Comparison of ENCODE assay signal across 12 mouse cellular contexts in the genomic region with DNA sequence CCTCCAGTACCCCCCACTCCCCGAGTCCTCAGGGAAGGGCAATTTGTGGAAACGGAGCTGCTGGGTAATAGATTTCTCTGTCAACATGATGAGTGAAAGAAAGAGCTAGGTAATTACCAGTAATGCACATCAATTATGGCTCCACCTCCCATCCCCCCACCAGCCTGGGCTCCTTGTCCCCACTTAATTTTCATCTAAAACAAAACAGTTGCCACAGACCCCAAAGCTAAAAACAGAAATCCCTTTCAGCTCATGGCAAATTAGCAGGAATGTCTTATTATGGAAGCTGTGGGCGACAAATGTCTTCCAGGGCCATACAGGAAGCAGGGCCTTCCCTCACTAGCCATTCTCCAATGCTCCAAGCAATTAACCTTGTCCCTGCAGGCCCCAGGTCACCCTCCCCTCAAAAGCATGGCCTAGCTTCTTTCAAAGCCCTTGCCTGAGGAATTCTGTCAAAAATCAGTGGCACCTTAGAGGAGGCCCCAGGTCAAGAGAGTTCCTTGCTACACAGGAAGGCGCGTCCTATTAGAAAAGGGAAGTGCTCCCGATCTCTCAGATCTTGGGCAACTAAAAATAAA.
DNase-seq lines count a peak whose midpoint lies in the region; ATAC-seq and TF ChIP-seq lines count a peak whose summit lies in the region.
"Had no signal": no experiment of that assay in that cellular context is flagged by ENCODE, and none has a peak within 500 bp of the region (broad histone marks: within the 10 kb centered on the region; RNA-seq: fewer than 3 reads in every experiment).

No protein-coding gene starts in this region.

- peak; percentile 56 for ATAC-seq in lung, embryonic 16.5 days (ENCODE audit: low read depth)
- ATAC-seq in embryonic facial prominence, embryonic 11.5 days (replicated peaks; ENCODE audit: insufficient number of reproducible peaks, low FRiP score, low TSS enrichment, low read depth): no peak
- ATAC-seq in granulocyte monocyte progenitor cell, adult 5-6 weeks (replicated peaks; ENCODE audit: poor library complexity, severe bottlenecking): peak; percentile 55; the same call in 1 of the 2 replicates
- no peak for ATAC-seq in liver, postnatal 0 days
- ATAC-seq in midbrain, postnatal 0 days (ENCODE audit: low FRiP score): no peak
- ATAC-seq: hindbrain, postnatal 0 days had no signal

- WGBS in lung, embryonic 16.5 days: 40% methylated on average over 6 of the region's 6 CpGs
- 19% methylated on average over 6 of the region's 6 CpGs for WGBS in embryonic facial prominence, embryonic 11.5 days
- WGBS in liver, postnatal 0 days (ENCODE audit: insufficient replicate concordance): 47% methylated on average over 6 of the region's 6 CpGs
- 81% methylated on average over 6 of the region's 6 CpGs for WGBS in midbrain, postnatal 0 days

- TF ChIP-seq EP300 in liver, postnatal 0 days (IDR thresholded peaks at IDR 0.05; ENCODE audit: low read depth): no peak

- TF ChIP-seq CTCF in liver, postnatal 0 days (IDR thresholded peaks at IDR 0.05; ENCODE audit: low read depth): no peak
- no peak for TF ChIP-seq CTCF in midbrain, postnatal 0 days (IDR thresholded peaks at IDR 0.05)

- no peak overlapping the region for H3K27ac ChIP-seq in lung, embryonic 16.5 days (ENCODE audit: low read length)
- H3K27ac ChIP-seq in embryonic facial prominence, embryonic 11.5 days (replicated peaks; ENCODE audit: low read depth, low read length): no peak overlapping the region
- H3K27ac ChIP-seq in liver, postnatal 0 days (ENCODE audit: low read depth): no peak overlapping the region
- H3K27ac ChIP-seq in midbrain, postnatal 0 days (ENCODE audit: low read depth, low read length): no peak overlapping the region
- H3K27ac ChIP-seq: hindbrain, postnatal 0 days; liver, embryonic 13.5 days had no signal

- no peaks in the 10 kb centered on the region for H3K27me3 ChIP-seq in lung, embryonic 16.5 days (ENCODE audit: control insufficient read depth, insufficient read depth, low read depth, low read length)
- H3K27me3 ChIP-seq in embryonic facial prominence, embryonic 11.5 days (ENCODE audit: control insufficient read depth, insufficient read depth, low read length): no peaks in the 10 kb centered on the region
- H3K27me3 ChIP-seq in liver, postnatal 0 days (ENCODE audit: insufficient read depth, low read length): no peaks in the 10 kb centered on the region
- H3K27me3 ChIP-seq in midbrain, postnatal 0 days (ENCODE audit: insufficient read depth, low read length): no peaks in the 10 kb centered on the region
- H3K27me3 ChIP-seq: liver, embryonic 13.5 days had no signal

- no peak overlapping the region for H3K4me2 ChIP-seq in lung, embryonic 16.5 days (ENCODE audit: low read depth, low read length)
- H3K4me2 ChIP-seq in embryonic facial prominence, embryonic 11.5 days (ENCODE audit: low read depth, low read length): no peak overlapping the region
- H3K4me2 ChIP-seq in liver, postnatal 0 days (ENCODE audit: low read depth, low read length): no peak overlapping the region
- H3K4me2 ChIP-seq in midbrain, postnatal 0 days (ENCODE audit: low read depth, low read length, poor library complexity, severe bottlenecking): no peak overlapping the region
- H3K4me2 ChIP-seq: liver, embryonic 13.5 days had no signal

- H3K4me3 ChIP-seq in lung, embryonic 16.5 days (ENCODE audit: low read length): no peak overlapping the region
- no peak overlapping the region for H3K4me3 ChIP-seq in embryonic facial prominence, embryonic 11.5 days (ENCODE audit: low read depth, low read length)
- H3K4me3 ChIP-seq in liver, postnatal 0 days (ENCODE audit: low read depth, low read length): no peak overlapping the region
- no peak overlapping the region for H3K4me3 ChIP-seq in midbrain, postnatal 0 days (ENCODE audit: low read depth, low read length)
- H3K4me3 ChIP-seq: liver, embryonic 13.5 days had no signal

- DNase-seq in lung, adult 18-20 months: no peak
- peak; percentile 60 for DNase-seq in embryonic facial prominence, embryonic 11.5 days (ENCODE audit: low spot score)
- no peak for DNase-seq in spleen, postnatal 10 days (ENCODE audit: low spot score in 2 of 2)
- no peak for DNase-seq in liver, postnatal 0 days
- DNase-seq in midbrain, postnatal 0 days (ENCODE audit: low spot score): no peak
- DNase-seq: adrenal gland, postnatal 25 days; gastrocnemius, postnatal 14 days; liver, embryonic 13.5 days; spleen, adult 18-20 months had no signal

- H3K9ac ChIP-seq in lung, embryonic 16.5 days (ENCODE audit: low read length): no peak overlapping the region
- no peak overlapping the region for H3K9ac ChIP-seq in embryonic facial prominence, embryonic 11.5 days (replicated peaks; ENCODE audit: low read length)
- H3K9ac ChIP-seq in liver, postnatal 0 days (replicated peaks): no peak overlapping the region
- no peak overlapping the region for H3K9ac ChIP-seq in midbrain, postnatal 0 days (replicated peaks; ENCODE audit: low read length, poor library complexity, severe bottlenecking)
- H3K9ac ChIP-seq: liver, embryonic 13.5 days had no signal

- 0 out of 2 replicates have a peak, but pooled peaks cover 4% of the 10 kb centered on the region for H3K4me1 ChIP-seq in lung, embryonic 16.5 days (replicated peaks; ENCODE audit: control insufficient read depth, insufficient read depth, low read length)
- H3K4me1 ChIP-seq in embryonic facial prominence, embryonic 11.5 days (ENCODE audit: control insufficient read depth, insufficient read depth, low read length): no peaks in the 10 kb centered on the region
- H3K4me1 ChIP-seq in liver, postnatal 0 days (ENCODE audit: insufficient read depth): no peaks in the 10 kb centered on the region
- no peaks in the 10 kb centered on the region for H3K4me1 ChIP-seq in midbrain, postnatal 0 days (ENCODE audit: insufficient read depth, low read length)
- H3K4me1 ChIP-seq: liver, embryonic 13.5 days had no signal

- H3K9me3 ChIP-seq in lung, embryonic 16.5 days (ENCODE audit: control insufficient read depth, low read length): 0 out of 2 replicates have a peak, but pooled peaks cover 3% of the 10 kb centered on the region
- H3K9me3 ChIP-seq in embryonic facial prominence, embryonic 11.5 days (replicated peaks; ENCODE audit: control insufficient read depth, low read length): no peaks in the 10 kb centered on the region
- no peaks in the 10 kb centered on the region for H3K9me3 ChIP-seq in liver, postnatal 0 days (ENCODE audit: low read length)
- H3K9me3 ChIP-seq in midbrain, postnatal 0 days (ENCODE audit: low read length): no peaks in the 10 kb centered on the region
- H3K9me3 ChIP-seq: liver, embryonic 13.5 days had no signal

- H3K36me3 ChIP-seq in lung, embryonic 16.5 days (ENCODE audit: control insufficient read depth, insufficient read depth, low read length): no peaks in the 10 kb centered on the region
- no peaks in the 10 kb centered on the region for H3K36me3 ChIP-seq in embryonic facial prominence, embryonic 11.5 days (replicated peaks; ENCODE audit: control insufficient read depth, insufficient read depth, low read depth, low read length)
- no peaks in the 10 kb centered on the region for H3K36me3 ChIP-seq in liver, postnatal 0 days (replicated peaks; ENCODE audit: insufficient read depth, low read length)
- no peaks in the 10 kb centered on the region for H3K36me3 ChIP-seq in midbrain, postnatal 0 days (ENCODE audit: insufficient read depth, low read length)
- H3K36me3 ChIP-seq: liver, embryonic 13.5 days had no signal

Comparison
In these comparisons a context has a peak if more than half of its experiments do, and no peak if none do; other contexts are left out.
1. ATAC-seq: peak in lung, embryonic 16.5 days (single experiment) and granulocyte monocyte progenitor cell, adult 5-6 weeks (single experiment); none in embryonic facial prominence, embryonic 11.5 days (single experiment), liver, postnatal 0 days (single experiment) and midbrain, postnatal 0 days (single experiment).